Mouse (Mus musculus) midbrain, embryonic 16.5 days (tissue): ENCODE measurements around the gene Cst9. TPM values are rescaled to one million over a fixed set of nuclear protein-coding genes. Genes with fewer than 3 reads are reported as not detected.

Source experiments
- polyA plus RNA-seq: library from polyadenylated mRNA; unstranded; fragments of >200 nt; fragmentation: Nextera tagmentation; extraction: Ambion mirVana; gene quantifications from 2 replicates; pipeline ENCODE4 v1.2.1, GENCODE M21; 2015

The Cst9 gene
- polyA plus RNA-seq, 1 experiment from 2014 or later, result not detected

Other genes starting within 250 kb of the Cst9 start
- 36.8 and 43.5 TPM in 2 replicates for gene Nxt1, start 162.5 kb upstream of the Cst9 start, polyA plus RNA-seq
- 15.8 and 16.1 TPM in 2 replicates for gene Gzf1, start 154.1 kb upstream of the Cst9 start, polyA plus RNA-seq
- 92.0 and 114 TPM in 2 replicates for gene Napb, start 102.7 kb upstream of the Cst9 start, polyA plus RNA-seq
- gene Cstl1, start 84.8 kb upstream of the Cst9 start, polyA plus RNA-seq, result not detected in 2 replicates
- not detected in 2 replicates for gene Cst11, start 63.6 kb upstream of the Cst9 start, polyA plus RNA-seq
- not detected in 2 replicates for gene 8030411F24Rik, start 53.1 kb upstream of the Cst9 start, polyA plus RNA-seq
- not detected in 2 replicates for gene Cst12, start 45.8 kb upstream of the Cst9 start, polyA plus RNA-seq
- not detected in 2 replicates for gene Cst8, start 36.4 kb upstream of the Cst9 start, polyA plus RNA-seq
- not detected in 2 replicates for gene Cst13, start 15.1 kb upstream of the Cst9 start, polyA plus RNA-seq
- not detected in 2 replicates for gene 9230104L09Rik, start 29.9 kb downstream of the Cst9 start, polyA plus RNA-seq
- gene Cst3, start 40.5 kb downstream of the Cst9 start, polyA plus RNA-seq, result 550 and 644 TPM in 2 replicates
- not detected in 2 replicates for gene Gm1330, start 168.1 kb downstream of the Cst9 start, polyA plus RNA-seq
- not detected in 2 replicates for gene Gm10750, start 182.1 kb downstream of the Cst9 start, polyA plus RNA-seq